In genomic region chr17:7677796-7678195, GRCm38 (mm10) we compare ENCODE assay signal across 17 mouse cellular contexts.
DNase-seq lines count a peak whose midpoint lies in the region.
"Had no signal": no experiment of that assay in that cellular context is flagged by ENCODE, and none has a peak within 500 bp of the region (broad histone marks: within the 10 kb centered on the region; RNA-seq: fewer than 3 reads in every experiment).

No protein-coding gene starts in this region.

- intact Hi-C loops in heart, postnatal 14 days (cut with DNase I), result no loop called here

- peak; percentile 85 for DNase-seq in heart, adult 11 months
- no peak for DNase-seq in heart, postnatal 14 days
- peak; percentile 42 for DNase-seq in testis, postnatal 14 days (ENCODE audit: low spot score)
- DNase-seq in testis, postnatal 10 days (ENCODE audit: low spot score), result no peak
- DNase-seq in fat pad, adult 2 months (ENCODE audit: extremely low read depth, low read depth, low spot score), result peak; percentile 82
- DNase-seq in gonadal fat pad, adult 2 months (ENCODE audit: low read depth), result peak; percentile 76
- no peak for DNase-seq in layer of hippocampus, postnatal 14 days (ENCODE audit: low spot score in 2 of 2)
- no peak for DNase-seq in cerebellum, postnatal 36 days
- DNase-seq: adrenal gland, adult 2 months; adrenal gland, adult 8-10 months; adrenal gland, postnatal 10 days; adrenal gland, postnatal 14 days; adrenal gland, postnatal 25 days; adrenal gland, postnatal 36 days; B cell, adult 2 months; cerebellum, adult 11 months; cerebellum, adult 11-12 months had no signal

Comparison
In these comparisons a context has a peak if more than half of its experiments do, and no peak if none do; other contexts are left out.
1. DNase-seq: peak in heart, adult 11 months (single experiment), testis, postnatal 14 days (single experiment), fat pad, adult 2 months (single experiment) and gonadal fat pad, adult 2 months (single experiment); none in heart, postnatal 14 days (0 of 2), testis, postnatal 10 days (single experiment), layer of hippocampus, postnatal 14 days (0 of 2) and cerebellum, postnatal 36 days (0 of 2).